Mouse (Mus musculus): ENCODE measurements around the gene Fsd1. TPM values are rescaled to one million over a fixed set of nuclear protein-coding genes. Genes with fewer than 3 reads are reported as not detected.
A peak's percentile ranks its signal among the peaks of the same experiment; 100 is the strongest.

Fsd1 gene
- total and polyA plus RNA-seq, 3 experiments = 0.27 TPM; not detected in 2

DNA sequence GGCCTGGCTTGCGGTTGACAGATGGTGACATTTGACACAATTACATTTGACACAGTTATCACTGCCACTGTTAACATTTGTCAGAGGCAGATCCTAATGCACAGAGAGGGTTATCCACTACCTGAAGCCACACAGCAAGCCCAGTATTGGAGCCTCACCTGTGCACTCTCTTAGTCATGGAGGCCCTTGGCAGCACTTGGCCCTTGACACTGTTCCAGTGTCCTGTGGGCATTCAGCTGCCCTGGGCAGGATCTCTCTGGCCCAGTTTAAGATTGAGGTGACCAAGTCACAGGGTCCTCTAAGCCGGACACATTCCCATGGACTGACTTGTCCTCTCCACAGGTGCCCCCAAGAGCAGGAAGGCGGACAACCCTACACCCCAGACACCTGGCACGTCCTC lies 19.1 kb upstream of the Fsd1 start:
- Histone ChIP-seq H3K4me1 (ENCODE audit: insufficient read depth, low read depth, low read length) (peaks cover 9% of the 10 kb centered on the region), H3K27me3 (ENCODE audit: insufficient read depth, low read length) (peaks cover 15% of the 10 kb centered on the region; the same call in 1 of the 2 replicates), H3K36me3 (replicated peaks) (peaks cover 69% of the 10 kb centered on the region), H3K4me3 (ENCODE audit: low read depth, low read length) (no peak overlapping the region), H3K9me3 (replicated peaks) (no peaks in the 10 kb centered on the region)
- no peak for DNase-seq (ENCODE audit: low spot score)
- ATAC-seq (ENCODE audit: extremely low read depth, insufficient number of reproducible peaks, low FRiP score, poor library complexity, severe bottlenecking) = no peak
- no peak for TF ChIP-seq CTCF (IDR thresholded peaks at IDR 0.05; ENCODE audit: low read depth, low read length)
- no peak for TF ChIP-seq GATA1 (IDR thresholded peaks at IDR 0.05; ENCODE audit: borderline replicate concordance, low read length)
- TF ChIP-seq POLR2AphosphoS5 (IDR thresholded peaks at IDR 0.05; ENCODE audit: insufficient replicate concordance, low read depth, low read length) = no peak
- no peak for TF ChIP-seq GATA2 (IDR thresholded peaks at IDR 0.05; ENCODE audit: borderline replicate concordance, low read depth, low read length)
- TF ChIP-seq TAL1 (conservative IDR thresholded peaks at IDR 0.05; ENCODE audit: low read depth, low read length) = no peak

DNA sequence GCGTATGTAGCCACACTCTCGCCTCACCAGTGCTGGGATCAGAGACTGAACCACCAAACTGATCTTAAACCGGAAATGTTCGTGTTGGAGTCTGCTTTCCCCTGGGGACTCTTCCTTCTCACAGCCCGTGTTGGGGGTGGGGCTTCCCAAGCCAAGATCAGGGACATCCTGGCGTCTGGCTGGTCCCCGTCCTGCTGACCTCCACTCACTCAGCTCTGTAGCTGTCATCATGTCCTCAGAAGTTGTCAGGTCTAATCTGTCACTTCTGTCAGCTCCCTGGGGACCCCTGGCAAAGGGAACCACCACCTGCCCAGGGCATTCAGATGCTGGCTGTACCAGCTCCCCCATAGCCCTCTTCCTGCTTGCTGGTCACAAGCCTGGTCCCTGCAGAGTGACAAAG lies 18.1 kb upstream of the Fsd1 start:
- Histone ChIP-seq H3K4me3 (ENCODE audit: low read depth, low read length) (no peak overlapping the region), H3K36me3 (replicated peaks) (peaks cover 59% of the 10 kb centered on the region), H3K9me3 (replicated peaks) (no peaks in the 10 kb centered on the region), H3K4me1 (ENCODE audit: insufficient read depth, low read depth, low read length) (peaks cover 5% of the 10 kb centered on the region; the same call in 1 of the 2 replicates), H3K27me3 (ENCODE audit: insufficient read depth, low read length) (peaks cover 22% of the 10 kb centered on the region; the same call in 1 of the 2 replicates)
- DNase-seq (ENCODE audit: low spot score) (no peak), ATAC-seq (ENCODE audit: extremely low read depth, insufficient number of reproducible peaks, low FRiP score, poor library complexity, severe bottlenecking) (no peak)
- TF ChIP-seq CTCF (IDR thresholded peaks at IDR 0.05; ENCODE audit: low read depth, low read length) (no peak), GATA2 (IDR thresholded peaks at IDR 0.05; ENCODE audit: borderline replicate concordance, low read depth, low read length) (no peak), GATA1 (IDR thresholded peaks at IDR 0.05; ENCODE audit: borderline replicate concordance, low read length) (no peak), POLR2AphosphoS5 (IDR thresholded peaks at IDR 0.05; ENCODE audit: insufficient replicate concordance, low read depth, low read length) (no peak), TAL1 (conservative IDR thresholded peaks at IDR 0.05; ENCODE audit: low read depth, low read length) (no peak)

DNA sequence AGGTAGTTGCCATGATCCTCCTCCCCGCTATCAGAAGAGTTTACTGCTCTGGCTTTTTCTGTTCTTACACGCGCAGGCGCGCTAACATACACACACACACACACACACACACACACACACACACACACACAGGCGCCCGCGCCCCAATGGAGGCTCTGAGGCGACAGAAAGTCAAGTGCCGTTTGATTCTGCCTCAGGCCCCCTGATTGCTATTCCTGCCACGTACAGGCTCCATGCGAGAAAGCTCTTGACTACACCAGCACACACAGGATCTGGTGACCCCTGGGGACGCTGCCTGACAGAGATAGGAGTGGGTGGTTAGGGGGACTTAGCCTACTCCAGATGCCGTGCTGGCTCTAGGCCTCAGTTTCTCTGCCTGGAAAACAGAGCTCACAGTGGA lies 16.7 kb upstream of the Fsd1 start:
- Histone ChIP-seq H3K27me3 (ENCODE audit: insufficient read depth, low read length) (peaks cover 29% of the 10 kb centered on the region), H3K4me1 (ENCODE audit: insufficient read depth, low read depth, low read length) (peaks cover 5% of the 10 kb centered on the region; the same call in 1 of the 2 replicates), H3K36me3 (replicated peaks) (peaks cover 46% of the 10 kb centered on the region), H3K4me3 (ENCODE audit: low read depth, low read length) (no peak overlapping the region), H3K9me3 (replicated peaks) (no peaks in the 10 kb centered on the region)
- ATAC-seq (ENCODE audit: extremely low read depth, insufficient number of reproducible peaks, low FRiP score, poor library complexity, severe bottlenecking) (no peak), DNase-seq (ENCODE audit: low spot score) (no peak)
- no peak for TF ChIP-seq TAL1 (conservative IDR thresholded peaks at IDR 0.05; ENCODE audit: low read depth, low read length)
- no peak for TF ChIP-seq GATA2 (IDR thresholded peaks at IDR 0.05; ENCODE audit: borderline replicate concordance, low read depth, low read length)
- no peak for TF ChIP-seq POLR2AphosphoS5 (IDR thresholded peaks at IDR 0.05; ENCODE audit: insufficient replicate concordance, low read depth, low read length)
- TF ChIP-seq CTCF (IDR thresholded peaks at IDR 0.05; ENCODE audit: low read depth, low read length) = no peak
- TF ChIP-seq GATA1 (IDR thresholded peaks at IDR 0.05; ENCODE audit: borderline replicate concordance, low read length) = no peak

DNA sequence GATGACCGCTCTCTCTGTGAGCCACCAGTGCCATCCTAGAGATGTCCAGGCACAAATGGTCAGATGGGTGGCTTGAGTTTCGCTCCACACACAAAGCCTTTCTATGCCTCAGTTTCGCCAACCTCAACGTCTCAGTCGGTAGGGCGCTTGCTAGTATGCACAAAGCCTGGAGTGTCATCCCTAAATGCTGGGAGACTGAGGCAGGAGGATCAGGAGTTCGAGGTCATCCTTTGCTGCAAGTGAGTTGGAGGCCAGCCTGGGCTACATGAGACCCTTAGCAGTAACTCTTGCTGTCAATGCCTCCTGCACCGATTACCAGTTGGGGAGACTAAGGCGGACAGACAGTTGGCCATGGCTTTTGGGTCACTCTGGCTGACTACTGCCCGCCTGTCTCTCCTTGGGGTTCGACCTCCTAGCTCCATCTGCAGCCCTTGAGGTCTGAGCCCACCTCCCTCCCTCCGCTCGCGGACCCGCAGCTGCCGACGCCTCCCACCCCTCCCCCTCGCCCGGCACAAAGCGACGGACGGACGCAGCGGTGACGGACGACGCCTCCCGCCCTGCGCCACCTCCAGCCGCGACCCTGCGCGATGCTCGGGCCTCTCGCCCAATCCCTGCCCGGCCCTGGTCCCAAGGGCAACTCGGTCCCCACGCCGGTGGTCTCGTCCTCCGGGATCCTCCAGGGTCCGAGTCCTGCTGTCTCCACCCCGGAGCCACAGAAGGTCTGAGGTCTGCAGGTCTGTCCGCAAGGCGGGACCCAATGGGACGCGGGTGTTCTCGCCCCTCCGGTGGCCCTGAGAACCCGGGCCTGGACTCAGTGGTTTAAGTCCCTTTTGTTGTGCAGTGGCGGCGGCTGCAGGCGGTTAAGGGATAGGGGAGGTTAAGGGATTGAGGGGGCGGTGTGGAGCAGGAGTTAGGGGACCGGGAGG lies 16.1 kb upstream of the Fsd1 start, which contains the start of gene Shd:
Shd (plus strand) TSS at position 502 of the 926 bp plus-strand sequence.
- Histone ChIP-seq H3K27me3 (ENCODE audit: insufficient read depth, low read length) (peaks cover 29% of the 10 kb centered on the region), H3K36me3 (replicated peaks) (peaks cover 39% of the 10 kb centered on the region), H3K4me1 (ENCODE audit: insufficient read depth, low read depth, low read length) (peaks cover 5% of the 10 kb centered on the region), H3K4me3 (ENCODE audit: low read depth, low read length) (no peak within 1 kb of the TSS), H3K9me3 (replicated peaks) (no peaks in the 10 kb centered on the region)
- DNase-seq (ENCODE audit: low spot score) (no peak), ATAC-seq (ENCODE audit: extremely low read depth, insufficient number of reproducible peaks, low FRiP score, poor library complexity, severe bottlenecking) (no peak)
- no peak for TF ChIP-seq TAL1 (conservative IDR thresholded peaks at IDR 0.05; ENCODE audit: low read depth, low read length)
- TF ChIP-seq CTCF (IDR thresholded peaks at IDR 0.05; ENCODE audit: low read depth, low read length) = no peak
- no peak for TF ChIP-seq GATA2 (IDR thresholded peaks at IDR 0.05; ENCODE audit: borderline replicate concordance, low read depth, low read length)
- no peak for TF ChIP-seq GATA1 (IDR thresholded peaks at IDR 0.05; ENCODE audit: borderline replicate concordance, low read length)
- TF ChIP-seq POLR2AphosphoS5 (IDR thresholded peaks at IDR 0.05; ENCODE audit: insufficient replicate concordance, low read depth, low read length) = no peak; the same call in 1 of the 2 replicates

DNA sequence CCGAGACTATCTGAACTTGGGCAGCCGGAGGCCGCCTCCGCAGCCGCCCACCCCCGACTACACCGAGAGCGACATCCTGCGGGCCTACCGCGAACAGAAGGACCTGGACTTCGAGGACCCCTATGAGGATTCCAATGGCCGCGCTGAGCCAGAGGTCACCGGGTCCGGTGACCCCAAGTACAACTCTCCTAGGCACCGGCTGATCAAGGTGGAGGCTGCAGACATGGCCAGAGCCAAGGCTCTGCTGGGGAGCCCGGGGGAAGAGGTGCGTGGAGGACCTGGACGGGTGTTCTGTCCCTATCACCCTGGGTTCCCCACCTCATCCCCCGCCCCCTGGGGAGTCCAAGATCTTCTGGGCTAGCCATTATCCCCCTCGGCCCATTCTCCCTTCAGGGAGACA lies 14.9 kb upstream of the Fsd1 start:
- DNase-seq (ENCODE audit: low spot score) (no peak), ATAC-seq (ENCODE audit: extremely low read depth, insufficient number of reproducible peaks, low FRiP score, poor library complexity, severe bottlenecking) (no peak)
- TF ChIP-seq GATA1 (IDR thresholded peaks at IDR 0.05; ENCODE audit: borderline replicate concordance, low read length) = no peak
- no peak for TF ChIP-seq TAL1 (conservative IDR thresholded peaks at IDR 0.05; ENCODE audit: low read depth, low read length)
- no peak for TF ChIP-seq POLR2AphosphoS5 (IDR thresholded peaks at IDR 0.05; ENCODE audit: insufficient replicate concordance, low read depth, low read length)
- no peak for TF ChIP-seq CTCF (IDR thresholded peaks at IDR 0.05; ENCODE audit: low read depth, low read length)
- no peak for TF ChIP-seq GATA2 (IDR thresholded peaks at IDR 0.05; ENCODE audit: borderline replicate concordance, low read depth, low read length)
- peaks cover 37% of the 10 kb centered on the region for H3K27me3 ChIP-seq (ENCODE audit: insufficient read depth, low read length)
- H3K36me3 ChIP-seq (replicated peaks) = peaks cover 27% of the 10 kb centered on the region
- H3K9me3 ChIP-seq (replicated peaks) = no peaks in the 10 kb centered on the region
- no peak overlapping the region for H3K4me3 ChIP-seq (ENCODE audit: low read depth, low read length)
- peaks cover 9% of the 10 kb centered on the region for H3K4me1 ChIP-seq (ENCODE audit: insufficient read depth, low read depth, low read length)

DNA sequence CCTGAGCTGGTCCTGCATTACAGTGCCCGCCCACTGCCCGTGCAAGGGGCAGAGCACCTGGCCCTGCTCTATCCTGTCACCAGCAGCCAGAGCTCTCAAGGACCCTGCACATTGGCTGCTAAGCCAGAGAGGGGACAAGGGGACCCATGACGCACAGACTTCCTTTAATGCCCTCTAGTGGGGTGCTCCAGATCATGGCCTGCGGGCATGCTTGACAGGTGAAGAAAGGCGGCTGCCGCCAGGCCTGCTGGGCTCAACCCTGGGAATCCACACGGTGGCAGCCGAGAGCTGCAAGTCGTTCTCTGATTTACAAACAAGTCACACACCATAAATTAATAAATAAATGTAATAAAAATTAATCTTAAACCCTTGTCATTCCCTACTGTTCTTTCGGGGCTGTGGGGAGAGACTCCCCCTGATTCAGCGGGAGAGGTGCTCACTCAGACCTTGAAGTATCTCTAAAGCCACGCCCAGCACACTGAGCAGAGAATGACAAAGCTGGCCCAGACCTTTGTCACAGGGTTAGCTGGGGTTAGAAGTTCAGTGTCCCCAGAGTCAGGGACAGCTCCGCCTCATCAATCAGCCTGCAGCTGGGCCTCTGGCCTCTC lies 9.9 kb upstream of the Fsd1 start:
- TF ChIP-seq POLR2AphosphoS5 (IDR thresholded peaks at IDR 0.05; ENCODE audit: insufficient replicate concordance, low read depth, low read length) = no peak
- TF ChIP-seq CTCF (IDR thresholded peaks at IDR 0.05; ENCODE audit: low read depth, low read length) = peak; percentile 44; the same call in 1 of the 2 replicates
- peak; percentile 61; the same call in 1 of the 2 replicates for ATAC-seq (ENCODE audit: extremely low read depth, insufficient number of reproducible peaks, low FRiP score, poor library complexity, severe bottlenecking)
- Histone ChIP-seq H3K9me3 (replicated peaks) (no peaks in the 10 kb centered on the region), H3K4me3 (ENCODE audit: low read depth, low read length) (no peak overlapping the region), H3K4me1 (ENCODE audit: insufficient read depth, low read depth, low read length) (peaks cover 8% of the 10 kb centered on the region), H3K36me3 (replicated peaks) (no peaks in the 10 kb centered on the region), H3K27me3 (ENCODE audit: insufficient read depth, low read length) (peaks cover 43% of the 10 kb centered on the region)
- peak; percentile 53 for DNase-seq (ENCODE audit: low spot score)
